In the genomic region with DNA sequence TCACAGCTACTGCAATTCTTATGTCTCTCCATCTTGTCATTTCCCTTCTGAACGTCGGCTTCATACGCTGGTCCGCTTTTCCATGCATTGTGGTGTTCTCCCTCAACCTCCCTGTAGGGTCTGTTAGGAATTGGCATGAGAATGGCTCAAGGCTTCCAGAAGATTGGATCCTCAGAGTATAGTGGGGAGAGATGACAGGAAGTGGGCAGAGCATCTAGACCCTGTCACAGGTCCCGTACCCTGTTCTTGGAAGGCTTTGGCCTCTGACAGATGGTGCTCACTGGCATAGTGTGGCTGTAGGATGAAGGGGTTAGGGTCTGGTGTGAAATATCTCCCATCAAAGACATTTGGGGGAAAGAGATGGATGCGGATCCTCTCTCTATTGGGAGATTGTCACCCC, we compare ENCODE assay signal across 21 mouse cellular contexts.
DNase-seq lines count a peak whose midpoint lies in the region; ATAC-seq and TF ChIP-seq lines count a peak whose summit lies in the region.
"Had no signal": no experiment of that assay in that cellular context is flagged by ENCODE, and none has a peak within 500 bp of the region (broad histone marks: within the 10 kb centered on the region; RNA-seq: fewer than 3 reads in every experiment).

No protein-coding gene starts in this region.

- no peak overlapping the region for H3K9ac ChIP-seq in forebrain, postnatal 0 days
- H3K9ac ChIP-seq in forebrain, embryonic 15.5 days (replicated peaks) = no peak overlapping the region

- no peak overlapping the region for H3K27ac ChIP-seq in forebrain, postnatal 0 days (ENCODE audit: low read depth, low read length)
- H3K27ac ChIP-seq in forebrain, embryonic 15.5 days (replicated peaks) = no peak overlapping the region

- intact Hi-C loops in left cerebral cortex, postnatal 4 days (cut with DNase I) = no loop called here

- peak; percentile 62; the same call in 1 of the 2 replicates for ATAC-seq in forebrain, postnatal 0 days
- ATAC-seq in forebrain, embryonic 15.5 days (replicated peaks) = no peak
- ATAC-seq: activated CD4-positive, CD25-positive, alpha-beta regulatory T cell, adult 4 months; CD4-positive, CD25-positive, alpha-beta regulatory T cell, adult 4 months; Patski had no signal

- TF ChIP-seq CTCF in forebrain, postnatal 0 days (IDR thresholded peaks at IDR 0.05; ENCODE audit: low read depth) = no peak

- no peak overlapping the region for H3K4me3 ChIP-seq in forebrain, postnatal 0 days (ENCODE audit: low read depth, low read length)
- H3K4me3 ChIP-seq in forebrain, embryonic 15.5 days = no peak overlapping the region

- H3K27me3 ChIP-seq in forebrain, postnatal 0 days (ENCODE audit: insufficient read depth, low read length) = no peaks in the 10 kb centered on the region
- no peaks in the 10 kb centered on the region for H3K27me3 ChIP-seq in forebrain, embryonic 15.5 days
- H3K27me3 ChIP-seq: Patski had no signal

- H3K9me3 ChIP-seq in forebrain, postnatal 0 days (ENCODE audit: low read length) = no peaks in the 10 kb centered on the region
- no peaks in the 10 kb centered on the region for H3K9me3 ChIP-seq in forebrain, embryonic 15.5 days

- 91% methylated on average over 6 of the region's 6 CpGs for WGBS in forebrain, postnatal 0 days
- 86% methylated on average over 6 of the region's 6 CpGs for WGBS in forebrain, embryonic 15.5 days

- no peak overlapping the region for H3K4me2 ChIP-seq in forebrain, postnatal 0 days (ENCODE audit: low read depth)
- H3K4me2 ChIP-seq in forebrain, embryonic 15.5 days (replicated peaks) = no peak overlapping the region

- no peaks in the 10 kb centered on the region for H3K4me1 ChIP-seq in forebrain, postnatal 0 days (ENCODE audit: insufficient read depth)
- H3K4me1 ChIP-seq in forebrain, embryonic 15.5 days = no peaks in the 10 kb centered on the region

- peak; percentile 75 to 86 for DNase-seq in cerebellum, postnatal 10 days
- DNase-seq in cerebellum, adult 11-12 months = no peak
- peak; percentile 51 to 73 for DNase-seq in cerebellum, postnatal 14 days
- DNase-seq in cerebellum, postnatal 36 days = no peak
- no peak for DNase-seq in forebrain, postnatal 0 days
- peak; percentile 36 for DNase-seq in left cerebral cortex, postnatal 4 days
- DNase-seq in left cerebral cortex, adult 11 months (ENCODE audit: low spot score) = no peak
- DNase-seq: adrenal gland, adult 2 months; adrenal gland, adult 8-10 months; adrenal gland, postnatal 10 days; adrenal gland, postnatal 14 days; adrenal gland, postnatal 25 days; adrenal gland, postnatal 36 days; B cell, adult 2 months; cerebellum, adult 11 months; cerebellum, adult 18-20 months had no signal

- H3K36me3 ChIP-seq in forebrain, postnatal 0 days (ENCODE audit: insufficient read depth) = peaks cover 36% of the 10 kb centered on the region
- peaks cover 9% of the 10 kb centered on the region for H3K36me3 ChIP-seq in forebrain, embryonic 15.5 days
- H3K36me3 ChIP-seq: G1E had no signal

Comparison
In these comparisons a context has a peak if more than half of its experiments do, and no peak if none do; other contexts are left out.
1. DNase-seq: peak in cerebellum, postnatal 10 days (2 of 2), cerebellum, postnatal 14 days (2 of 2) and left cerebral cortex, postnatal 4 days (single experiment); none in cerebellum, adult 11-12 months (single experiment), cerebellum, postnatal 36 days (0 of 2), forebrain, postnatal 0 days (single experiment) and left cerebral cortex, adult 11 months (single experiment).